Mouse (Mus musculus): ENCODE results near the gene Rps6ka2.
"Not testable (repeated sequence)": the region's sequence is repeated elsewhere in the genome, so short reads cannot be mapped to it uniquely, and the experiment has no call there.

GRCm38 (mm10) chr17:7122554-7122953 is 47.4 kb upstream of the Rps6ka2 start:
- TF ChIP-seq CTCF, EP300 (IDR thresholded peaks at IDR 0.05; ENCODE audit: low read depth): not testable (repeated sequence)

All from heart, postnatal 0 days (tissue).